10 mouse cellular contexts compared by ENCODE assay signal in the genomic region with DNA sequence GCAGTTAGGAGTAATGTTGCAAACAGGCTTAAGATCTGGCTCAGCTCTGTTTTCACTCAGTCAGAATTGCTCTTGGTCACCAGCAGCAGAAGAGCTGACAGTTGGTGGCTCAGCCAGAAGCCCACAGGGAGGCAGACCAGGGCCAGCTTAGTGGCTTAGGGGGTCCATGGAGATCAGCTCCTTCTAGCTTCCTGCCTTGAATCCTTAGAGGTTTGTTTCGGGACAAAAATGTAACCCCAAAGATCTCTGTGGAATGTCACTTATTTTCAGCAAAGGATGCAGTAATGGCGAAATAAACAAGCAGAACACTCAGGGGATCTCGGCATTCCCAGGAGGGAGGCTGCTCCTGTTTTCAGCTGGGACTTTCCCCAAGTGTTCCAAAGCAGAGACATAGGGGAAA.
DNase-seq lines count a peak whose midpoint lies in the region; ATAC-seq and TF ChIP-seq lines count a peak whose summit lies in the region.
"Had no signal": no experiment of that assay in that cellular context is flagged by ENCODE, and none has a peak within 500 bp of the region (broad histone marks: within the 10 kb centered on the region; RNA-seq: fewer than 3 reads in every experiment).

No protein-coding gene starts in this region.

- H3K27me3 ChIP-seq in kidney, adult 2 months (replicated peaks; ENCODE audit: control insufficient read depth, insufficient read depth, low read length) = no peaks in the 10 kb centered on the region
- H3K27me3 ChIP-seq in kidney, embryonic 15.5 days = no peaks in the 10 kb centered on the region
- no peaks in the 10 kb centered on the region for H3K27me3 ChIP-seq in kidney, postnatal 0 days (ENCODE audit: insufficient read depth, low read length)
- H3K27me3 ChIP-seq in forebrain, embryonic 10.5 days (ENCODE audit: poor library complexity, severe bottlenecking) = no peaks in the 10 kb centered on the region

- intact Hi-C loops in gastrocnemius, adult 2 months (cut with DNase I) = no loop called here

- WGBS in kidney, adult 2 months = 52% methylated on average over 3 of the region's 3 CpGs
- WGBS in kidney, embryonic 15.5 days = 63% methylated on average over 3 of the region's 3 CpGs
- WGBS in kidney, postnatal 0 days = 60% methylated on average over 3 of the region's 3 CpGs
- WGBS in forebrain, embryonic 10.5 days = 79% methylated on average over 3 of the region's 3 CpGs

- no peak overlapping the region for H3K4me3 ChIP-seq in gastrocnemius, adult 2 months
- H3K4me3 ChIP-seq in kidney, adult 2 months (ENCODE audit: insufficient read depth, low read depth, low read length) = no peak overlapping the region
- H3K4me3 ChIP-seq in kidney, embryonic 15.5 days (replicated peaks) = no peak overlapping the region
- no peak overlapping the region for H3K4me3 ChIP-seq in kidney, postnatal 0 days (replicated peaks; ENCODE audit: low read depth, low read length)
- H3K4me3 ChIP-seq in forebrain, embryonic 10.5 days = no peak overlapping the region

- DNase-seq in gastrocnemius, adult 2 months = peak; percentile 34
- no peak for DNase-seq in gastrocnemius, postnatal 10 days
- DNase-seq in kidney, adult 2 months = peak; percentile 48
- peak; percentile 13 for DNase-seq in NIH3T3 (ENCODE audit: low read depth)
- peak; percentile 71 for DNase-seq in kidney, postnatal 0 days (ENCODE audit: low spot score)
- no peak for DNase-seq in forebrain, embryonic 10.5 days (ENCODE audit: extremely low spot score, low spot score)
- no peak for DNase-seq in retina, postnatal 1 day
- DNase-seq: layer of hippocampus, adult 9-11 months; thymus, adult 2 months had no signal

- H3K27ac ChIP-seq in gastrocnemius, adult 2 months = peak overlapping the region; percentile 48
- H3K27ac ChIP-seq in kidney, adult 2 months (ENCODE audit: insufficient read depth, low read depth, low read length) = no peak overlapping the region
- no peak overlapping the region for H3K27ac ChIP-seq in kidney, embryonic 15.5 days
- no peak overlapping the region; the same call in 1 of the 2 replicates for H3K27ac ChIP-seq in kidney, postnatal 0 days
- H3K27ac ChIP-seq in forebrain, embryonic 10.5 days = no peak overlapping the region

- TF ChIP-seq CTCF in gastrocnemius, adult 2 months (IDR thresholded peaks at IDR 0.05) = peak; percentile 19; the same call in 1 of the 2 replicates
- TF ChIP-seq CTCF in kidney, adult 2 months (conservative IDR thresholded peaks at IDR 0.05; ENCODE audit: insufficient read depth, insufficient read length, low read depth, low read length) = no peak
- TF ChIP-seq CTCF in kidney, postnatal 0 days (IDR thresholded peaks at IDR 0.05; ENCODE audit: low read depth) = peak; percentile 54

- H3K9ac ChIP-seq in kidney, embryonic 15.5 days = no peak overlapping the region
- no peak overlapping the region for H3K9ac ChIP-seq in kidney, postnatal 0 days (ENCODE audit: low read depth, low read length)

- H3K4me1 ChIP-seq in kidney, adult 2 months (ENCODE audit: control insufficient read depth, insufficient read depth, low read length) = no peaks in the 10 kb centered on the region
- H3K4me1 ChIP-seq in kidney, embryonic 15.5 days = no peaks in the 10 kb centered on the region; the same call in 1 of the 2 replicates
- H3K4me1 ChIP-seq in kidney, postnatal 0 days (replicated peaks; ENCODE audit: insufficient read depth, low read length) = no peaks in the 10 kb centered on the region
- H3K4me1 ChIP-seq in forebrain, embryonic 10.5 days = no peaks in the 10 kb centered on the region; the same call in 1 of the 2 replicates

- TF ChIP-seq POLR2A in kidney, adult 2 months (IDR thresholded peaks at IDR 0.05; ENCODE audit: low read depth, low read length) = no peak

- no peaks in the 10 kb centered on the region for H3K9me3 ChIP-seq in kidney, embryonic 15.5 days (replicated peaks)
- H3K9me3 ChIP-seq in kidney, postnatal 0 days (replicated peaks; ENCODE audit: low read length) = no peaks in the 10 kb centered on the region
- no peaks in the 10 kb centered on the region for H3K9me3 ChIP-seq in forebrain, embryonic 10.5 days

- no peaks in the 10 kb centered on the region for H3K36me3 ChIP-seq in kidney, adult 2 months (ENCODE audit: control insufficient read depth, insufficient read depth, low read length)
- no peaks in the 10 kb centered on the region for H3K36me3 ChIP-seq in kidney, embryonic 15.5 days
- H3K36me3 ChIP-seq in kidney, postnatal 0 days (ENCODE audit: insufficient read depth, low read length) = no peaks in the 10 kb centered on the region
- no peaks in the 10 kb centered on the region for H3K36me3 ChIP-seq in forebrain, embryonic 10.5 days (replicated peaks)

- H3K4me2 ChIP-seq in kidney, embryonic 15.5 days = no peak overlapping the region
- H3K4me2 ChIP-seq in kidney, postnatal 0 days (ENCODE audit: low read length) = no peak overlapping the region

- ATAC-seq in kidney, embryonic 15.5 days (replicated peaks; ENCODE audit: low FRiP score) = no peak
- no peak for ATAC-seq in kidney, postnatal 0 days (replicated peaks; ENCODE audit: low FRiP score, low read depth)

Comparison
In these comparisons a context has a peak if more than half of its experiments do, and no peak if none do; other contexts are left out.
1. DNase-seq: peak in gastrocnemius, adult 2 months (single experiment), kidney, adult 2 months (single experiment), NIH3T3 (single experiment) and kidney, postnatal 0 days (single experiment); none in gastrocnemius, postnatal 10 days (single experiment), forebrain, embryonic 10.5 days (single experiment) and retina, postnatal 1 day (single experiment).